Mouse (Mus musculus) layer of hippocampus, adult 8-10 months (tissue): ENCODE results near the gene Rnaseh2a. TPM values are rescaled to one million over a fixed set of nuclear protein-coding genes. Genes with fewer than 3 reads are reported as not detected.
A peak's percentile ranks its signal among the peaks of the same experiment; 100 is the strongest.
"Not testable (repeated sequence)": the region's sequence is repeated elsewhere in the genome, so short reads cannot be mapped to it uniquely, and the experiment has no call there.

Experiments used
- DNase-seq, 2 experiments: peaks; one replicate each; pipeline ENCODE4 v3.0.0; 2022; ENCODE audit warnings: low spot score in 2 of 2
- total RNA-seq, 4 experiments: library from RNA; stranded (reverse); gene quantifications; 2 replicates each; pipeline ENCODE4 v1.2.4; 2022

Gene Rnaseh2a
- total RNA-seq, 4 experiments from 2014 or later, result 36.2 to 46.2 (median 41.2) TPM

DNA sequence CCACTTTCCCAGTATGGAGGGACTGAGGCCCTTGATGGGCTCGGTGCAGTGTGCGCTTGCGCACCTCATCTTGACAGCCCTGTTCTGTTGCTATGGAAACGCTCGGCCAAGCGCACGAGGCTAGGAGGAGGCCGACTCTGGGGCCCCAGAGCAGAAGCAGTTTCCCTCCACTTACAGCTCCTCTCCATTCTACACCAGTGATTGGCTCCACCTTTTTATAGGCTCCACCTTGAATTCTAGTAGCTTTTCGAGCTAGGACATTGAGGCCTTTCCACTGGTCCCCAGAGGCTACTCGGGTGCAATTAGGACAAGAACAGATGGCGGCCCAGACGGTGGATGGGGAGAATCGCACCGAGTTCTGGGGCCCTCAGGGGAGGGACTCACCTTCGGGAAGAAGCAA is 34.7 kb downstream of the Rnaseh2a start:
- no peak for DNase-seq

DNA sequence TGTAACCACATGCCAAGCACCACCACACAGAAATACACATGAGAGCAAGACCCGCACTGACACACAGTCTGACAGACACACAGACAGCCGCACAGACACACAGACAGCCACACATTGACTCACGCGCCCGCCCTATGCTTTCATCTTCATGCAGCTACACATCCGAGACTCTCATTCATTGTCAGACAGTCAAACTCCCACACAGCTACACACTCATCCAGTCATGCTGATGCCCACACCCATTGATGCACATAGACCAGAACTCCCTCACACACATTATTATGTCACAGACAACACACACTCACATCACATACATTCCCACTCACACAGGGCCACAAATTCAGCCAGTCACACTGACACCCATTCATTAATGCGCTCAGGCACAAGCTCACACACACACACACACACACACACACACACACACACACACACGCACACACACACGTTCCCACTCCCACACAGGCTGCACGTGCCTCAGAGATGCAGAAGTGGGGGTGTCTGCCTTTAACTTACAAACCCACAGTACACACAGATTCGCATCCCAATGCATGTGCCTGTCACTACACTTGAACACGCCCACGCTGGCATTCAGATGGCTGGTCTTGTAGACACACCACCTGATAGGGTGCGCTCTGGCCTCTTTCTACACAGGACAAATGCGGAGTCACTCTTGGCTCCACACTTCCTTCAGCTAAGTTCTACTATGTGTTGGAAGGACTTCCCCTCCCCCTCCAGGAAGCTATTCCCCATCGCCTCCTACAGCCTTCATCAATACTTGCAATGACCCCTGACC is 35.6 kb downstream of the Rnaseh2a start:
- DNase-seq, result no peak

DNA sequence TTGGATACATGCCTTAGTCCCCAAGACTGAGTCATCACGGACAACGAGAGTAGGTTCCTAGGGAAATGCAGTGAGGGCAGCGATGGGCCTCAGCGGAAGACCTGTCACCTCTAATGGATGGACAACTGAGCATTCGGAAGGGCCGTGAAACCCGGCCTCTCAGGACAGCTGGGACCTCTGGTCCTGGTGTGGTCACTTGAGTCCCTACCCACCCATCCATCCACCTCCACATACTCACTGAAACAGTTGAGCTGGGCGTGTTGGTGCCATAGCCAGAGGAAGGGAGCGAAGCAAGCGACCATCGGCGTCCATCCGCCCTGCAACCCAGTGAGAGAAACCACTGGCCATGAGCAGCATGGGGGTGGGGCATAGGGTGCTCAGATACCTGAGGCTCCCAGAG is 39.0 kb downstream of the Rnaseh2a start:
- DNase-seq, result no peak

DNA sequence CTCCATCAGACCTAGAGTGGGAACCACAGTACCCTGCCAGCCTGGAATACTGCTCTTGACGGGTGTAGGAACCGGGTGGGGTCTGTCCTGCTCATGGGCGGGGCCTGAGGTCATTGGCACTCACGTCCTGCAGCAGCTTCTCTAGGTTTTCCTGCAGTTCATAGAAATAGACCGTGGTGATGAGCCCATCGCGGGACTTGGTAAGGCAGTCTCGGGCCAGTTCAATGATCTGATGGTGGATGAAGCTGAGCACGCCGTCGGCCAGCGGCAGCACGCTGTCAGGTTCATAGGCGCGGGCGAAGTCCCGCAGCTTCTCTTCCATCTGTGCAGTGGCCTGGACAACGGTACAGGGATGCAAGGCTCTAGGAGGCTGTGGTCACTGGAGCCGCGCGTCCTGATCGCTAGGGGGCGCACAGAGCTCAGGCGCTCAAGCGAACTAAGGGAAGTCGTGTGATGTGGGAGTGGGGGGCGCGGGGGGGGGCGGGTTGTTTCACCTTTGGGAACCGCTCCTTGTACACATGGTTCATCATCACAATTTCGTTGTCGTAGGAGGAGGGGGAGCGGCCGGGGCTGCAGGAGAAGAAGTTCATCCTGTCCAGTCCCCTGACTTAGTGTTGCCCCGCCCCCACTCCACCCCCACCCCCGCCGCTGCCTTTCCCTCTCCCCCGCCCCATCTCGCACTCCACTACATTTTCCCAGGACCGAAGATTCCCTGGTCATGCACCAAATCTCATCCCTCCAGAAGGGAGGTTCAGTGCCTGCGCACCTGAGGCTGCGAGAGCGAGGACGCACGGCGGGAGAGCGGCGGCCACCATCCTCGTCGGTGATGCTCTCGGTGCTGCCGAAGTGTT is 40.9 kb downstream of the Rnaseh2a start:
- peak in 1 of 2 experiments; percentile 65 for DNase-seq

DNA sequence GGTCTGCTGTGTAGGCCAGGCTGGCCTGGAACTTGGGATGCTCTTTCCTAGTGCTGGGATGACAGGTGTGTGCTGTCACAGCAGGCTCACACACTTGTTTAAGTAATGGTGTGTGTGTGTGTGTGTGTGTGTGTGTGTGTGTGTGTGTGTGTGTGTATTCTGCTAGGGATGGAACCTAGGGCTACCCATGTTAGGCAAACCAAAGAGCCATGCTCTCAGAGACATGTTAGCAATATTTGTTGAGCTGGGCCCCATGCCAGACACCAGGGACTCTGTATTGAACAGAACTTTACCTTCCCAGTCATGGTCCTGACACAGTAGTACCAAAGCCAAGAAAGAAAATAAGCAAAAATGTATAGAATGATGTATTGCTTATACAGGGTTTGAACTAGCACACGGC is 42.1 kb downstream of the Rnaseh2a start:
- no peak for DNase-seq

DNA sequence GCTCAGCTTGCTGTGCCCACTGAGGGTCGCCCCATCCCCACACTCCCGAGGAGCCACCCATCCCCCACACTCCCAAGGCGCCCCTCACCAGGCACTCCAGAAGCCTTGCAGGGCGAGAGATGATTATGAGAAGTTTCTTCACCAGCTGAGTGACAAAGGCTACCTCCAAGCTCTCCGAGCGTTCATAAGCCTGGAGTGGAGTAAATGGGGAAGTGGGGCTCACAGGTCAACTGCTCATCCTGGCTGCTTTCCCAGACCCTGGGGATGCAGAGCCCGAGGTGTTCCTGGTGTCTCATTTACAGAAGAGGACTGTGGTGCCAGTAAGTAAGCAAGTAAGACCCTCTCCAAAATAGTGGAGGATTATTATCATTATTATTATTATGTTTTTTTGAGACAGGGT is 44.0 kb downstream of the Rnaseh2a start:
- DNase-seq, result no peak

DNA sequence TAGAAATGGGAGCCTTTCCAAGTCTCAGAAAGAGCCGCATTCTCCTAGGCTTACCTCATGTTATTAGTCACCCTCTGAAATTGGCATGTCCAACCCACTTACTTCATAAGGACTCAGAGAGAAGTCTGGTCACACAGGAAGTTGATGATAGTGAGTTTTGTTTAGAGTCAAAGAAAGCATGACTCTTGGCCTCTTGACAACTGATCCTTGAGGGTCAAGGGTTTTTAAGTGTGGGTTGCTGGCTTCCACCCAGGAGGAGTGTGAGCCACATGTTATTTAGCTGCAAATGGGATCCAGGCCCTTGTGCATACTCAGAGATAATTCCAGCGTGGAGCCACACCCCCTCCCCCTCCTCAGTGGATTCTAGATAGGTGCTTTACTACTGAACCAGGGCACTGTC is 48.0 kb downstream of the Rnaseh2a start:
- DNase-seq, result no peak

DNA sequence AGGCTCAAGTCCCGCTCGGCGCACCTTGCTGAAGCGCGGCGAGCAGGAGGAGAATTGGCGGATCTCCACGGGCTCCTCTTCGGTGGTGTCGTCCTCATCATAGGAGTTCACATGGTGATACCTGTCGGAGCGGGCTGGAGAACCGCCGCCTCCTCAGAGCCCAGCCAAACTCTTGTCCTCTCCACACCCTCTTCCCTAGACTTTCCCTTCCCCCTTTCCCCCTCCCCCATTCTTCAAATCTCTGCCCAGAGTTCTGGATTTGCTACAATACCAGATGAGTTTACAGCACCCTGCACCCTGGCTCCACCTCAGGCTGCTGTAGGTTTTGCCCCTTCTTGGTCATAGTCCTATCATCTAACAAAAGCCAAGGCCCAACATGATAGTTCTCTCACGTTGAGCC is 50.9 kb downstream of the Rnaseh2a start:
- DNase-seq, result no peak

DNA sequence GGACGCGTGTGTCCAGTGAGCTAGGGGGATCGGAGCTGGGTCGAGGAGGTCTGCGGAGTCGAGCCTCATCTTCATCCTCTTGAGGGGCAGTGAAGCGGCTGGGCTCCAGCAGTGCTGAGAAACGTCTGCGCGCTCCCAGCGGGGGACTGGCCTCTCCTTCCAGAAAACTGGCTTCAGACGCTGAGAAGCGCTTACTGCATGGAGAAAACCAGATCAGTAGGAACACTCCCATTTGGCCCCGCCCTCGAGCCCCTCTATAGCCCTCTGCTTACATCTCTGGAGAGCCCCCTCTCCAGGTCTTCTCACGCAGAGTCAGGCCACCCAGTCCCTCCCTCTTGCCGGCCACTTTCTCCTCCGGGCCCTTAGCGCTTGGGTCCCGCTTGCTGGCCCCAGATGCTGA is 51.8 kb downstream of the Rnaseh2a start:
- DNase-seq, result no peak

DNA sequence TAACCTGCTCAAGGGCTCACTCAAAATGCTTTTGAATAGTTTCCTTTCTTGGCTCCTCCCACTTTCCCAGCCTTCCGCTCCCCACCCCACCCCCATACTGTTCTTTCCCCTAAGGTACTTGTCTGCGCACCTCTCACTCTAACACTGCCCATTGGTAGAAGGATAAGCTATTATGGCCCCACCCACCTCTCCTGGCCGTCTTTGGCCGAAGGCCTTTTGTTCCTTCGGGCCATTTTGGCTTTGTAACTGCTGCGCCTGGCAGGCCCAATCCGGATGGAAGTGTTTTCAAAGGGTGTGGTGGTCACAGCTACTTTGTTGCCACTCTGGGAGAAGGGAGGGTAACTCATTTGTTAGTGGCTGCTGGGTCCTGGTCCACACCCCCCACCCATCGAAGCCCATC is 54.3 kb downstream of the Rnaseh2a start:
- DNase-seq, result no peak

DNA sequence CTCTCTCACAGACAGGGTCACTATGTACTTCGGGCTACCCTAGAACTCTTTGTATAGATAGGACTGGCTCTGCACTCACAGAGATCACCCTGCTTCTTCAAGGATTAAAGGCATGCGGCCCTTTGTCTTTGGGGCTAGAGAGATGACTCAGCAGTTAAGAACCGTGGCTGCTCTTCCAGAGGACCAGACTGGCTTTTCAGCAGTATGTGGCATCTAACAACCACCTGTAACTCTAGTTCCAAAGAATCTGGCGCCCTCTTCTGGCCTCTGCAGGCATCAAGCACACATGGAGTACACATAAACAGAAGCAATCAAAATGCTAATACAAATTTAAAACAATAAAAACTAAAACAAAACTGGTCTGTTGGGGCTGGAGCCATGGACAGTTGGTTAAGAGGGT is 55.6 kb downstream of the Rnaseh2a start:
- DNase-seq, result no peak

DNA sequence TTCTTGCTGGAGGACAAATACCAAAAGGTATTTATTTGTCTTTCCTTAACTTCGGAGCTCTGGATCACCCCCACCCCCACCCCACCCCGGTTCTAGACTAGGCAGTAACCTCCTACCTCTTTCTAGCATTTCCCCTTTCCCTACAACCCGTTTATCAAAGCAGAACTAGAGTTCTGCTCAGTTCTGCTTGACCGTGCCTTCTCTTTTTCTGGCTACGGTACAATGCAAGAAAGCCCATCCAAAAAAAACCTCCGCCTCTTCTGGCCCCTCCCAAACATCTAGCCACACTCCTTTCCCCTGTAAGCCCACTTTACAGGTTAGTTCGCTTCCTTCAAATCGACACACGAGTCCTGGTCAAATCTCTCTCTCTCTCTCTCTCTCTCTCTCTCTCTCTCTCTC is 56.1 kb downstream of the Rnaseh2a start:
- DNase-seq, result no peak

DNA sequence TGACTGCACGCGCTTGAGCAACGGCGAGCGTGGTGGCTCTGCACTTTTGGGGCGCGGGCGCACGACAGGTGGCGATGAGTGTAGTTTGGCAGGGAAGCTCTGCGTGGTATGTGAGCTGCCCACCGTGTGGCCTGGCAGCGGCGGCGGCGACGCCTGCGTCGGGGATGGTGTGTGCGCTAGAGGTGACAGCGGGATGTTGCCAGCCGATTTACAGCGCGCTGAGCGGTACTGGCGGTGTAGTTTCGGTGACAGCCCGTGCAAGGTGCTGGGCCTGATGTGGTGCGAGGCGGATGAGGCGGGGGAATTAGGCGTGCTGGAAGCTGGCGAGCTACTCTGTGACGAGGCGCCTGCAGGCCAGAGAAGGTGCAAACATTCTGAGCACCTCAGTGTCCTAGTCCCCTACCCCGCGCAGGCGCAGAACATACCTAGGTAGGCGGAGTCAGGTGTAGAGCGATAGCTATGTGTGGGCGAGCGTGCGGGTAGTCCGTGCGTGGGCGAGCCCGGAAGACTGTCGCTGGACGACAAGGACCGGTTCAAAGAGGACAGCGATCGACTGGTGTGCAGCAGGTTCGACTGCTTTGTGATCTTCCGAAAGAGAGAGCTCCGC is 56.6 kb downstream of the Rnaseh2a start:
- DNase-seq, result peak in 1 of 2 experiments; percentile 46

DNA sequence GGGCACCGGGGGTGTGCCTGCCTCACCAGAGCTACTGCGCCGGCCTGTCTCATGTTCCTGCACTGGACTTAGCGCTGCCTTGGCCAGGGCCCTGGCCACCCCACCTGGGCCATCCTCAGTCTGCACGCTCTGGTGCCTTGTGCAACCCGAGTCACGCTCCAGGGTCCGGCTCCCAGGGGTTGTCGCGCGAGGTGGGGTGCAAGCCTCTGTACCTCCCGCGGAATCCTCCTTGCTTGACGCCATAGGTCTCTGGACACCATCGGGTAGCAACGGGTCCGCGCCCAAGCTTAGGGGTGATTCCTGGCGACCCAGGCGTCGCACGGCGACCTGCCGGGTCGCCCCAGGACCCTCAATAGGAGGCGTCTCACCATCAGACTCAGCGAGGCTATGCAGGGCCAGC is 57.2 kb downstream of the Rnaseh2a start:
- no peak for DNase-seq

DNA sequence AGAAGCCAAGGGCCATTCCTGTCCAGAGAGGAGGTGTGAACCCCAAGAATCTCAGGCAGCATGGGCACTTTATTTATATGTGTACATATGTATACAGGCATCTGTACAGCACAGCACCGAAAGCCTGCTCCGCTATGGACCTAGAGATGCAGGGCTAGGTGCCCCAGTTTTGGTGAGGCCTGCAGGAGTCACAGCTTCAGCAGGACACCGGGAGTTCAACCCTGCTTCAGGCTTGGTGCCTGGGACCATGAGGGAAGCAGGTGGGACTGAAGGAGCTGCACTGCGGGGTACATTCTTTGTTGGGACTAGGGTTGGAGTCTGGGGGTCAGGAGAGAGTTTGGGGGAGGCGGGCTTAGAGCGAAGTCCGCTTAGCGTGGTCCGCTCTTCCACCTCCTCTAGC is 57.7 kb downstream of the Rnaseh2a start:
- no peak for DNase-seq

DNA sequence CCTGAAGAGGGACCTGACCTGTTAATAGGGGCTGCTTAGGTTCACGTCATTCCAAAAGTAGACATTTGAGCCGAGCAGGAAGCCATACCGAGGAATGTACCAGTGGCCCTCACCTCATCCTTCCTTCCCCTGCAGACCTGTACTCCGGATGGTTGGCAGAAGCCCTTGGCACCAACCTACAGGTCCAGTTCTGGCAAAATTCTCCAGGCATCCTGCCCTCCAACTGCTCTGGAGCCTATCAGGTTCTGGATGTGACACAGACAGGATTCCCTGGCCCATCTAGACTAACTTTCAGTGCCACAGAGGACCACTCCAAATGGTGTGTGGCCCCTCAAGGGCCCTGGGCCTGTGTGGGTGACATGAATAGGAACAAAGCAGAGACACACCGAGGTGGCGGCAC is 59.0 kb downstream of the Rnaseh2a start:
- DNase-seq, result no peak

DNA sequence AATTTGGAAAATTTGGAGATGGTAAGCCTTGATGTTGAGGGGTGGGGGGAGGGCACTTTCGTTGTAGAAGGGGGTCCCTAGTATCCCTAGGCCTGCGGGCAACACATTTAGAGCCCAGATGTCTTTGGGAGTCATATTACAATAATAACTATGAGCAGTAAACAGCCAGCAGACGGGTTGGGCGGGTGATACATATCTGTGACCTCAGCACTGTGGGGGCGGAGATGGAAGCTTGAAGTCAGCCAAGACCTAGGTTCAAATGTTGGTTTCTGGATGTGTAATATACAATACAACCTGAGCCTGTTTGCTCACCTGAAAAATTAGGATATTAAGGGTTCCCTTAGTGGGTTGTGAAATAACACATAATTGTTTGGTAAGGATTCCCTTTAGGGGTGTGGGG is 59.6 kb downstream of the Rnaseh2a start:
- no peak for DNase-seq

DNA sequence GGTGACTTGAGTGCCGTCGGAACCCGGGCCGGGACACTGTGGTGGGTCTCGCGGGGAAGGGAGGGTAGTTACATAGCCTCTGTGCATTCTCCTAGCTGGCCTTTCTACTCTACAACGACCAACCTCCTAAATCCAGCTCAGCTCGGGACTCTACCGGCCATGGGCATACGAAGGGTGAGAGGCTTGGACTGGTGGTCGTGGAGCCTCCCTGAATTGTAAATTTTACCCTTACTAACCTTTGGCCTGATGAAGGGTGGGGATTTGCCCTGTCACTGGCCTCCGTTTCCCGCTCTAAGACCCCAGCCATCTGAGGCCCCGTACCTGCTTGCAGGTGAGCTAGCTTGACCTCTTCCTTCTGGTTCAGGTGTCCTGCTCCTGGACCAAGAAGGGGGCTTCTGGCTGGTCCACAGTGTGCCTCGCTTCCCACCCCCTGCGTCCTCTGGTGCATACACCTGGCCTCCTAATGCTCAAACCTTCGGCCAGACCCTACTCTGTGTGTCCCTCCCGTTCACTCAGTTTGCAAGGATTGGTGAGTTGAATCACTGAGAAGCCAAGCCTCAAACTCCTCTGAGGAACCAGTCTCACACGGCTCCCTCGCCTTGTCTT is 60.3 kb downstream of the Rnaseh2a start:
- DNase-seq, result no peak

DNA sequence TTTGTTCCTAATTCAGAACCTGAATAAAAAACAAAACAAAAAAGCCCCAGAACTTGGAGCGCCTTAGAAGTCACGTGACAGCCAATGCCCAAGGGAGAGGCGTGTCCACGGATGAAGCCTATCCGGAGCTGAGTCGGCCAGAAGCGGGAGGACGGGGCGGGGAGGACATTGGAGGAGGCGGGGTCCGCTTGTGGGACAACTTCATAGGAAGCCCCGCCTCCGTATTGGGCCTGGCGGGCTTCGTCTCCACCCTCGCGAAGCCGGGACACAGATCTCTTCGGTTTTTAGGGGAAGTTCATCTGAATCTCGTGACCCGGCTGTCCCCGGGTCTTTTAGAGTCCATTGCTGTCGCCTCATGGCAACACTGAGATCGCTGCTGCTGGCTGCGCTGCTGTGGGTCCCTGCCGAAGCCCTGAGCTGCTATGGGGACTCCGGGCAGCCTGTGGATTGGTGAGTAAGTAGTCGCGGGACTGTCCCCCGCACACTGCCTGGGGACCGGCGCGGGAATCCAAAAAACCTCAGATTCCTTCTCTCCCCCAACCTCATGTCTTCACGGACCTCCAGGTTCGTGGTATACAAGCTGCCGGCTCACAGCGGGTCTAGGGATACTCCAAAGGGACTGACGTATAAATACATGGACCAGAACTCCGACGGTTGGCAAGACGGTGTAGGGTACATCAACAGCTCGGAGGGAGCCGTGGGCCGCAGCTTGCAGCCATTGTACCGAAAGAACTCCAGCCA is 61.0 kb downstream of the Rnaseh2a start, which contains the start of gene Dnase2a:
TSS of gene Dnase2a (plus strand) at position 140 of the 741 bp plus-strand sequence.
- DNase-seq, result peak; percentile 79 to 87

DNA sequence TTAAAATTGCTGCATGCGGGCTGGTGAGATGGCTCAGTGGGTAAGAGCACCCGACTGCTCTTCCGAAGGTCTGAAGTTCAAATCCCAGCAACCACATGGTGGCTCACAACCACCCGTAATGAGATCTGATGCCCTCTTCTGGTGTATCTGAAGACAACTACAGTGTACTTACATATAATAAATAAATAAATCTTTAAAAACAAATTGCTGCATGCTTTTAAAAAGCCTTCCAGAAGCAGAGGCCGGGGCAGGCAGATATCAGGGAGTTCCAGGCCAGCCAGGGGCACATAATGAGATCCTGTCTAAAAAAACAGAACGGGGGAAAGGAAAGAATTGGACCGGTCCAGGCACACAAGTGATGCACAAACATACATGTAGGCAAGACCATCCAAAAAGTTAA is 61.6 kb downstream of the Rnaseh2a start:
- DNase-seq, result not testable (repeated sequence)

DNA sequence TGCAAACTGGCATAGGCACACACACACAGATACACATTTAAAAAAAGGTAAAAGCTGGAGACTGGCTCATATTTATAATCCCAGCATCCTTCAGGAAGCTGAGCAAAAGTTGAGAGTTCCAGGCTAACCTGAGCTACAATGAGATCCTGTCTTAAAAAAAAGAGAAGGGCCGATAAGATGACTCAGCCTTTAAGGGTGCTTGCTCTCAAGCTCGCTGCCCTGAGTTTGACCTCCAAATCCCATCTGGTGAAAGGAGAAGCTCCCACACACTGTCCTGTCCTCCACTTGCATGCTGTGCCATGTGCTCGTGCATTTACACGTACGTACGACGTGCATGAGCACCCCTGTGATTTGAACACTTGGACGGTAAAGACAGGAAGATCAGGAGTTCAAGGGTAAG is 62.1 kb downstream of the Rnaseh2a start:
- DNase-seq, result no peak
